Mouse (Mus musculus) ovary, postnatal 10 days (tissue): ENCODE measurements around the gene Cyb5b.

Experiments
- DNase-seq: peaks from one replicate; pipeline ENCODE4 v3.0.0; 2022; ENCODE audit warnings: low spot score

Cyb5b gene

DNA sequence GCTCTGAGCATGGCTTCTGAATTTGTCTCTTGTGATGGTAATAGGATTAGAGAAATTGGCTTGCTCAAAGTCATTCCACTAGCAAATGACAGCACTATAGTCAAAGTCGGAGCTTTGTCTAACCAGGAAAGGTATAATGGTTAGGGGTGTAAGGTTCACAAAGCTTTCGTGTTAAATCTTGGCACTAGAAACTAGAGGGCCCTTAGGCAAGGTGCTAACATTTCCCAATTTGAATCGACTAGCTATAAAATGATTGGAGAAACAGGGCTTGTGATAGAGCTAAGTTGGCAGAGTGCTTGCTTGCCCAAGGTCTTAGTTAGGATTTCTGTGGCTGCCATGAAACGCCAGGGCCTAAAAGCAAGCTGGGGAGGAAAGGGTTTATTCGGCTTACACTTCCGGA, 20.4 kb upstream of the Cyb5b start:
- no peak for DNase-seq

DNA sequence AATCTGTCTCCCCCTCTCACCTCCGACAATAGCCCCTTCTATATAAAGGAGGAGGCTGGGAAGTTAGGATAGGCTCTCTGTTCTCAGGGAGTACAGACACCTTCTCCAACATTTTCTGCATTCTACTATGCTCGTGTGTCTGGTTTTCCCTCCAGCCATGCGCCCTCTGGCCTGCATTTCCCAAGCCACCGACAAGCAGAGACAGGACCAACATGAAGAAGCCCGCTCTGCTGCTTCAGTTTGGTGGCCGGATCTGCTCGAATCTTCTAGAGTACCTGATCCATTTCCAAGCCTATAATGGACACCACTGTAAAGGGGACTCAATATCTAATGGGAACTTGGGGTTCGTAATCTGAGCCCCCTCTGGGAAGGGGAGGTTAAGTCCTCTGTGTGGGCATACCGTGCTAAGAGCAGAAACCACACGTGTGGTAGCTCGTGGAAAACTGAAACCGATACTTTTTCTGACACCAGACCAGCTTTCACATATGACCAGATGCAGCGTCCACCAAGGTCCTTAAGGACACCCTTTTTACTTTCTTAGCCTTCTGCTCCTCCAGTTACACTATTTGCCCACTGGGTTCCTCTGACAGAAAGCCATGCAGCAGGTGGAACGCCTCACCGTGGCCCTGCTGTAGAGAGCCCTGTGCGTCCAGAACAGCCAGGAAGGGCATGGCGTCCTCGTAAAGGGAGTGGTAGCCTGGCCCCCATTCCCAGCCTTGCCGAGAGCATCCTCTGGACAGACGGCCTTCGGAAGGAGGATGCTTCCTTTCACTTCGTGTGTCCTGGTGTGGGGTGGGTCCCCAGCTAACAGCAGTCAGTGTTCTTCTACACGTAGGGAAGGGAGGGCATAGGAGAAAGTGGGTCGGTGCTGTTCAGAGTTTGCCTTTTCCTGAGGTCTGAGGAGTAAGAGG, 17.6 kb upstream of the Cyb5b start:
- no peak for DNase-seq

DNA sequence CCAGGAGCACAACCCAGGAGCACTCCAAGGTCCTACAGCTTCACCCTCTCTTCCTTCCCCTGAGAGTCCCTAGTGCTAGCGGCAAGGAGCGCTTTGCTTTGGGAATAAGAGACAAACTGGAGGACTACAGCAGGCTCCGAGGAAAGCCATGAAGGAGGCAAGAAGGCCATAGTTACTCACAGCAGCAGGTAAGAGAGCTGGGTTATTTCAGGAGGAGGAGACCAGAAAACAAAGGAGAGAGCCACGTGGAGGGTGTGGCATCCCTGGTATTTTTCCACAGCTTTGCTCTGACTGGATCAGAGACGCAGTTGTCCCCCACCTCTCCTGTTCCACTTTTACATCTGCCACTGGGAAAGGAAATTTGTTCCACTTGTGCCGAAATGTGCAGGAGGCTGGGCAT, 16.6 kb upstream of the Cyb5b start:
- DNase-seq, result no peak

DNA sequence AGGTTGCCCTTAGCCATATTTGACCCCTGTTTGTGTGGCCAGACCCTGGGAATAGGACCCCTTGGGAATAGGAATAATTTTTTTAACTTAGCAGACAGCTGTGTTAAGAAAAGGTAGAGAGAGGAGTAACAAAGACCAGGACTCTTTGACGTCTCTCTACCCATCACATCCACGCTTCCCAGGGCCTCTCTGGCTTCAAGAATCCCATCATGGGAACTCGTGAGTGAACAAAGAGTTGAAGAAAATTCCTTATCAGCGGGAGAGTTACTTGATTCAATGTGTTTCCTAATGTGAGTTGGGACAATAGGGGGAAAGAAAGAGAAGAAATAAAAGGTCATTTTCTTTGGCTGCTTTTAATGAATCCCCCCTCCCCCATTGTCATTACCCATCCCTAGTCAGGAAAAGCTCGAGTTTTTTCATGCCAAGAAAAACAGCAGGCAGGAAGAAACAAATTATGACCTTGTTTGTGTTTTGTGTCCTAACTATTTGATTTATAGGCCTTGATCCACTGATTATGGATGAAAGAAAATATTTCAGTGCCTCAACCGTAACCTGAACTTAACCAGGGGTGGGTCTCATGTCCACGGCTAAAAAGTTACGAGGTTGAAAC, 14.3 kb upstream of the Cyb5b start:
- no peak for DNase-seq

DNA sequence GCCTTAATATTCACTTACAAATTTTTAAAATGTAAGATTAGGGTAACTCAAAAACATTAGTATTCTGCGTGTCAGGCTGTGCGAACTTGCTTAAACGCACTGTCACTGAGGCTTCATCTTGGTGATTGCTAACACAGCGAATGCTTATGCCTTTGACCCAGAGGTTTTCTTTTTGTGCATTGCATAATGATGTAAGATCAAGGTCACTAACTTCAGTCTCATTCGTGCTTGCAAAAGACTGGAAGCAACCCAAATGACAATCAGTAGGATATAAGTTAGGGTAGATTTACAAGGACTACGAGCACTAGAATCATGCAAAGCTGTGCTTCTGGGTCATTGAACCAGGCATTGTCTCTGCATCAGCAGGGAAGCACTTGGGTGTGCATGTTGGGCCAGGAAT, 12.8 kb upstream of the Cyb5b start:
- no peak for DNase-seq

DNA sequence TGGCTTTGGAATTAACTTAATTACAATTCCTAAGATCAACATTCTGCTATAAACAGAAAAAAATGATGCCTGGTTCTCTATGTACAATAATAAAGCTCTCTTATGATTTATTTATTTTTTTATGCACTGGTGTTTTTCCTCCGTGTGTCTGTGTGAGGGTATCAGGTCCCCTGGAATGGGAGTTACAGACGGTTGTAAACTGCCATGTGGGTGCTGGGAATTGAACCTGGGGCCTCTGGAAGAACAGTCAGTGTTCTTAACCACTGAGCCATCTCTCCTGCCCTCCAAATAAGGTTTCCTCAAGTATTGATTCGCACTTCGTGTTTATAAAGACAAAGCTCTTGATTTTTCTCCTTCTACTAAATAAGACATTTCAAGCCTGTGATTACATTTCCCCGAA, 12.1 kb upstream of the Cyb5b start:
- DNase-seq, result no peak

DNA sequence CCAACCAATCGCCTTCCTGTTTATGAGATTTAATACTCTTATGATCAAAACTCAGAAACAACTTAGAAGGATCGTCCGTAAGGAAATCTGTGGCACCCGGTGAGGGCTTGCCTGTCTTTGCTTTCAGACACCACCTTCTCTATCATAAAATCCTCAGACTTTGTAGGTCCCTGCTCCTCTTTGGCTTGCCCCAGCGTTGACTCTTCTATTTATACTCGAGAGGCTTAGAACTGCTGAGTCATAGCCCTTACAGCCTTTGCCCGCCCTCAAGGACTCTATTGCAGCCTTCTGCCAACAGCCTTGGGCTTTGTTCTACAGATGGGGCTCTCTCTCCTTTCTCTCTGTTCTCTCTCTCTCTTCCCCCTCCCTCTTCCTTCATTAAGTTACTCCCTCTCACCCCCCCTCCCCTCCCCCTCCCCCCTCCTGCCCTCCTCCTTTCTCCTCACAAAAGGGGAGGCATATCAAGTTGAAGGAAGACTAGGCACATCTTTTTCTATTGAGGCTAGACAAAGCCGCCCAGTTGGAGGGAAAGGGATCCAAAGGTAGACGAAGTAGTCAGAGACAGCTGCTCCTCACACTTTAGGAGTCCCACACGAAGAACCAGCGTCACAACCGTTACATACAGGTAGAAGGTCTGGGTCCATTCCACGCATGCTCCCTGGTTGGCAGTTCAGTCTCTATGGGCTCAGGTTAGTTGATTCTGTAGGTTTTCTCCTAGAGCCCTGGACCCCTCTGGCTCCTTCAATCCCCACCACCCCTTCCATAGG, 10.6 kb upstream of the Cyb5b start:
- no peak for DNase-seq

DNA sequence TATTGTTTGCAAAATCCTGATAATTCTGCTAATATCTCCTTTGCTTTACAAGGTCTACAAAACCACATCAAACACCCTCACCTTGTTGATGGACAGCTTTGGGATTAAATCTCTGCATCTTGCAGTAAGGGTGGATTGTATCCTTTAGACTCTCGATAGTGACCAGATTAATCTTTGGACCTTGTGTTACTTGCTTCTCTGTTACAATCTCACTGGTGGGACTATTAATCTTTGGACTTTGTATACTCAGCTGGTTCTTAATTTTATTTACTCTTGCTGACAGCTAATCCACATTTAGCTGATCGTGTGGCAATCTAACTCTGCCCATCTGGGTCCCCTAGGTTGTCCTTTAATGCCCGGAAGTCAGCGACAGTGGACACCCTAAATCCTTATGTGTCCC, 7.9 kb upstream of the Cyb5b start:
- DNase-seq, result no peak

DNA sequence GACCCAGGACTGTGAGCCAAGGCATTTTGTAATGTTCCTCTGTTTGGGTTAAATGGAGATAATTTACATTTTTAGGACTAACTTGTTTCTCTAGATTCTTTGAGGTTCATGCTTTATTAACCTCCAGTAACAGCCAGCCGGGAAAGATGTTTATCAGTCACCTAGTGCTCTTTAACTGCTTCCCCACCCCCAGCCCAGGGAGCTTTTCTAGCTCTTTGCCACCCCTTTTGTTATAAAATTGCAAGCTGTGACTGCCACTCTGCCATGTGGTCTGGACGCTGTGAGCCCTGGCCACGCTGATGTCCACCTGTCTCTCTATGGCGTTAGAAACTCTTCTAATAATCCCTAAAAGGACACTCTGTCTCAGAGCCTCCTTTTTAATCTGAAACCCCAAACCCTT, 6.9 kb upstream of the Cyb5b start:
- no peak for DNase-seq

DNA sequence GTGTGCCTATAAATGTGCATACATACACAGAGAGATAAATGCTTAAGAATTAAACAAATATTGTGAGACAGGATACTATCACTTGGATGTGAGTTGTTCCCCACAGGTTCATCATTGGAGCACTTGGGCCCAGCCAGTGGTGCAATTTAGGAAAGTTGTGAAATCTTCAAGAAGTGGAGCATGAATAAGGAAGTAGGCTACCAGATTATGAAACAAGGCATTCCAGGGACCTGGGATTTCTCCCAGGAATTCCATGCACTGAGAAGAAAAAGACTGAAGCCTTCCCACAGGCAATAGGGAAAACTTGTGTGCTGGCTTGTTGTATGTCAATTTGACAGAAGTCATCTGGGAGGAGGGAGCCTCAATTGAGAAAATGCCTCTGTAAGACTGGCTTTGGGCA, 4.3 kb upstream of the Cyb5b start:
- no peak for DNase-seq

DNA sequence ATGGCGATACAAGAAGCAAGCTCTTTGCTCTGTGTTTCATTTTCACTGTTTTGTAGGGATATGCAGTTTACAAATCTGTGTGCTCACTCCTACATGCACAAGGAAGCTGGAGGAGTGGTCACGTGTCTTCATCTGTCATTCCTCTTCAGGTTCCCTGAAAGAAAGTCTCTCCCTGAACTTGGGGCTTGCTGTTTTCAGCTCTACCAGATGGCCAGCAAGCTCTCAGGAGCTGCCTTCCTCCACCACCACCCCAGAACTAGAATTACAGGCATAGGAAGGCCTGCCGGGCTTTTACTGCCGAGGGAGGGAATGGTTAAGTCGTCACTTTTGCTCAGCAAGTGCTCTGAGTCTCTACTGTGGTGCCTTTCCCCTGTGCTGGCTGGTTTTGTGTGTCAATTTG, 1.6 kb upstream of the Cyb5b start:
- DNase-seq, result no peak

DNA sequence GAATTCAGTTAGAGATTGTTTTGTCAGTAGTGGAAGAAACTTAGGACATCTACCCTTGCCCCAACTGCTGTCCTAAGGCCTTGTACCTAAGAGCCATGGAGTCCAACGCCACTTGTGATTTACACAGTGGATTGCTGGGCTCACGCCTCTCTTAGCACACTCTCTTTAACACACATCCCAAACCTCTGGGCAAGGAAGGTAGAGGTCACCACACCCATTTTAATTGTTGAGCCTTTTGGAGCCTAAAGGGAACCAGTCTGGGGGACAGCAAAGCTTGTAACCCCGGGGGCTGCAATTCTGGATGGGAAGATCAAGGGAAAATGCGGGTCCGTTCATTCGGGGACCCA, 410 bp upstream of the Cyb5b start:
- DNase-seq, result no peak

DNA sequence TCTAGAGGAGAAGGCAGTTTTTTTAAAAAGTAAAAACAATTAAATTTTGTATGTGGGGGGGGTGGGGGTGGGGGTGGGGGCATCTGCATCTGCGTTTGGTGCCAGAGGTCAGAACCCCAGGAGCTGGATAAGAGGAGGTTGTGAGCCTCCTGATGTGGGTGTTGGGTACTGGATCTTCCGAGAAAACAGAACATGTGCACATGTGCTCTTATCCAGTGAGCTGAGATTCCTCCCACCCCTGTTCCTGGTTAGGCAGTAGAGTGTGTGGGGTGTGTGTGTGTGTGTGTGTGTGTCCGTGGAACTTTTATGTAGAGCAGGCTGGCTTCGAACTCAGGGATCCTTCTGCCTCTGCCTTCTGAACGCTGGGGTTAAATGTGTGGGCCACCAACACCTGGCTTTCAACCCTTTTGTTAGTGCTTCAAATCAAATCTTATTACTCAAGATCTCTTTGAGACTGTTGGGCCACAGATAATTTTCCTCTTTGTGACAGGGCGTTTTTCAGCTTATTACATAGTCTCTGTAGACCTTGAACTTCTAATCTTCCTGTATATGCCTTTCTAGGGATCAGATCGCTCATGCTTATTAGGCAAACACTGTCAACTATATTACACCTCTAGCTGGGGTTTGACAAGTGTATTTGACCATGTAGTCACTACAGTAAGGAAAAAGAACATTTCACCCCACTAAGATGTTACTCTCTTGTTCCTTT, 926 bp downstream of the Cyb5b start:
- no peak for DNase-seq

DNA sequence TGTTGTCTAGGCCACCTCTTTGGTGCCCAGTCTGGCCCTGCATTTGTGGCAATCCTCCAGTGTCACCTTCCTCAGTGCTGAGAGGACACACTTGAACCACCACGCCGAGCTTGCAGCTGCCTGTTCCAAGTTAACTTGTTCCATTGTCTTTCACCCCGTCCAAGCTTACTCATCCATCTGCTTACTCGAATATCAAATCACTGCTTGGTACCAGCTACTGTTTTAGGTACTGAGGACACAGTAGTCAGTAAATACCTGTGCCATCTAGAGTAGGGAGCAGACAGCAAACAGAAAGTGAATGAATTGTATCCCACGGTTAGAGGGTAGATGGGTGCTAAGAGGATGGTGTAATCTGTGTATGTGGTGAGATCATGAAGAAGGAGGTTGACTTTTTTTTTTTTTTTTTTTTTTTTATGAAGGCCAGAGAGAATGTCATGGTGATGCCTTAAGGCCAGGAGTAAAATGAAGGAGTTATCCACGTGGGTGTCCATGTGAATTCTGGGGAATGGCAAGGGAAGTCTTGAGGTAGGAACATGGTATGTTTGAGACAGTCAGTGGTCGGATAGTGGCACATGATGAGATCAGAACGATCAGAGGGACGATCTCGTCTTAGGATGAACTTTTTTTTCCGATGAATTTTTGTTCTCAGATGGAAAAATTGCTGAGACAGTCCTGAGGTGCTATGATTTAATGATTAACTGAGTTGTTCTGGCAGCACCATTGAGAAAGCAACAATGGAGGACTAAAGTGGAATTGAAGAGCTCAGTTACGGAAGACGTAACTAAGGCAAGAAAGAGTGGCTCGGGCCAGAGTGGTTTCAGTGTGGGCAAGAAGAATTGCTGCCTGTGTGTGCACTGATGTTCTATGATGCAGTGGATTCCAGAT, 3.1 kb downstream of the Cyb5b start:
- no peak for DNase-seq

DNA sequence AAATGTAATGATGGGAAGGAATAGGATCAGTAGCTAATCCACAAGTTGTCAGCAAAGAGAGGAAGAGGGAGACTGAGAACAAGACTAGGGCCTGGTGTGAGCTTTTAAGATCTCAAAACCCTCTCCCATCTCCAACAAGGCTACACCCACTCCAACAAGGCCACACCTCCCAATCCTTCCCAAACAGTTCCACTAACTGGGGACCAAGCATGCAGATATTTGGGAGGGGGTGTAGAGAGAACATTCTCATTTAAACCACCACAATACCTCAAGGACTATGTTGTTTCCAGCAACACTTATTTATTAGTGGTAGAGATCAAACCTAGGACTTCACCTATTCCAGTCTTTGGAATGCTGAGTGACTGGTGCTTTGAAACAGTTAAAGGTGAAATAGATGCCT, 6.4 kb downstream of the Cyb5b start:
- no peak for DNase-seq

DNA sequence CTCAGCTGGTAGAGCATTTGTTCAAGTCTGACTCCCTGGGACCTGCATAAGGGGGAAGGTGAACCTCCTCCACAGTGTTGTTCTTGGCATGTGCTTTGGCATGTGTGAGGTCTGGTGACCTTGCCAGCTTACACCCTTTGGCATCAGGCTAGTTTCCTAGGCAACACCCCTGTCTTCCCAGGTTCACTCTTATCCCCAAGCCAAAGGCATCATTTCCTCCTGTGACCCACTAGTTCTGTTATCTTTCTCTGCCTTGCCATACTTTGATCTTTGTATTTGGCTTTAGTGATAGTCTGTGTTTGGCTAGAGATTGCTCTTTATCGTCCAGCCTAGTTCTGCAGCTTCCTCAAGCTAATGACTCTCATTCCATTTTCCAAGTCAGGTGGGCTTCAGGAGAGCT, 7.4 kb downstream of the Cyb5b start:
- no peak for DNase-seq

DNA sequence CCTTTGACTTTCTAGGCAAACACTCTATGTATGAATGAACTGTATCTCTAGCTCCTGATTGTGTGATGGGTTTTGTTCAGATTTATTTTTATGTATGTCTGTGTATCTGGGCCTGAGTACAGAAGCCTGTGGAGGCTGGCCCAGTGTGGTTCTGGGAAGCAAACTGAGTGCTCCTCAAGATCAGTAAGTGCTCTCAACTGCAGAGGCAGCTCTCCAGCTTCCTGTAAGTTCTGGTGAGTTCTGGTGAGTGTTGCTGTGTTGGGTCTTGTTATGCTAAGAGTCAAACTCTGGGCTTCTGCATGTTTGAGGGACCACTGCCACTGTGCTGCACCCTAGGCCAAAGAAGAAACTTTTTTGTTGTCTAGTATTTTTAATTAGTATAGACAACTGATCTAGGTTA, 8.4 kb downstream of the Cyb5b start:
- no peak for DNase-seq

DNA sequence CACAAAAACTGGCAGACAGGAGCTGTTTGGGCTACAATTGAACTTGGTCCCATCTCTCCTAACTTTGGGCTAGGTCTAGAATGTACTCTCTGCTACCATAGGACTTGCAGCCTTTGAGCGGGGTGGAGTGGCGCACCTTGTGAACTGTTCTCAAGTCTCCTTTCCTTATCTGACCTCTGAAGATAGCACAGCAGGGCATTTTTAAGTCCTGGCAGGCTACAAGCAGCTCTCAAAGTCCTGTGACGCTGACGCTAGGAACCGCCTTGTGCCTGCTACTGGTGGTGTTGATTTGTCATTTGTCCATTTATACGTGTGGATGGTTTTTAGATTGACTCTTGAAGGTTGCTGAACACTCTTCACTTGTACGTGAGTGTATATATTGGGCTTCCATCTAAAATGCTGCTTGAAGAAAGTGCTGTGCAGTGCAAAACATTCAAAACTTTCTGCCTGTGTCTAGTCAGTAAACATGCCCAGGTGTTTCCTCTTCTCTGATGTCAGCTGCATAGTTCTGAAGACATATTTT, 13.9 kb downstream of the Cyb5b start:
- DNase-seq, result no peak

DNA sequence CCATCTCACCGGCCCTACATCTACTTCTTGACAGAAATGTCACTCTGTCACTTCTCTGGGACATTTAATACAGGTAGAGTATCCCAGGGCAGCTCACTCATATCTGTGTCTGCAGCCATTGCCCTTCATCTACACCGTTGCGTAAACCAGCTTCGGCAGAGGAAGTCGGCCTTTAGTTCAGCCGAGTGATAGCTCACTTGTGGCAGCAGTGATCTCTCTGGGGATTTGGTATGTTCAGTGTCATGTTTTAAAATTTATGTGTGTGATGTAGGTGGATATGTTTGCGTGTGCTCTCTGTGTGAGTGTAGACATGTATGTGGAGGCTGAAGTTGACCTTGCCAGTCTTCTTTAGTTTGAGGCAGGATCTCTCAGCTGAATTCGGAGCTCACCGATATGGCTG, 15.3 kb downstream of the Cyb5b start:
- no peak for DNase-seq

DNA sequence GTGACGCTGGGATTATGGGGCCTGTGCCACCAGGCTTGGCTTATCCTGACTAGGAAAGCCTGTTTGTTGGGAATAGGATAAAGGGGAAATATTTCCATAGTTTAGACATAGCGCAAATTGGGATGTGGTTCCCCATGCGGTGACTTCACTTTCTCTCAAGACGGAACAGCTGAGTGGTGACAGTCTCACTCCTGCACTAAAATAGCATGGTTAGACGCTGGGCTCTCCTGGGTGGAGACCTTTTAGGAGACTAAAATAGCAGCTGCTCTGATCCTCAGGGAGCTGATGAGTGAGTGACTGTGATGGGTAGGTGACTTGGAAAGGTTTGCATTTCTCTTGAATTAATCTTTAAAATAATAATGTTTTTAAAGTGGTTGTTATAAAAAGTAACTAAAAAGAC, 17.4 kb downstream of the Cyb5b start:
- DNase-seq, result no peak

DNA sequence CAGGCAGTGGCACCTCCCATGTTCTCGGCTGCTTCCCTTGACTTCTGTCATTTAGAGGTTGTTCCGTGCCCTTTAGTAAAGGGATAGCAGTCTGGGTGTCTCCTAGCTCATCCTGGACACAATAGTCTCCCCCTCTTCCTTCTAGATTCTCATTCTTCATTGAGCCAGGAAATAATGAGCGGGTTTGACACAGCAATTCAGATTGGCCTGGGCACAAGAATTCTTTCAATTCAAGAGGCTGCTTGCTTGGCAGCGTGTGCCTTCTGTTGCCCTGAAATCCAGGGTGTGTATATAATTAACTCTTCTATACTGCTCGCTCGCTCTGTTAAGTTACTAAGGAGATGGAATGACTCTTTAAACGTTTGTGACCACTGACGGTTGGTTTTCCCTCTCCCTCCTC, 21.7 kb downstream of the Cyb5b start:
- no peak for DNase-seq
